Mouse (Mus musculus): ENCODE data around the gene Tm7sf3. TPM values are rescaled to one million over a fixed set of nuclear protein-coding genes. Genes with fewer than 3 reads are reported as not detected.

The Tm7sf3 gene
- polyA plus RNA-seq, 1 experiment from 2014 or later, result 58.7 TPM

GRCm38 (mm10) chr6:146641621-146642210 is 908 bp downstream of the Tm7sf3 start:
- no peak overlapping the region for H3K27ac ChIP-seq (ENCODE audit: low read depth, low read length)
- H3K4me2 ChIP-seq (replicated peaks; ENCODE audit: low read depth), result peak overlapping the region; percentile 79
- WGBS, result 65% methylated on average over 11 of the region's 11 CpGs
- no peak for ATAC-seq
- no peaks in the 10 kb centered on the region for H3K9me3 ChIP-seq (ENCODE audit: control insufficient read depth)
- H3K27me3 ChIP-seq (replicated peaks; ENCODE audit: control insufficient read depth, insufficient read depth, low read length), result no peaks in the 10 kb centered on the region
- H3K4me3 ChIP-seq (ENCODE audit: low read depth, low read length), result peak overlapping the region; percentile 76
- H3K9ac ChIP-seq (ENCODE audit: low read depth, low read length), result 0 out of 2 replicates have a peak overlapping the region, but pooled peaks have one; percentile 83
- no peaks in the 10 kb centered on the region for H3K36me3 ChIP-seq (ENCODE audit: control insufficient read depth, insufficient read depth)
- no peak for TF ChIP-seq CTCF (IDR thresholded peaks at IDR 0.05; ENCODE audit: low read depth)
- peaks cover 4% of the 10 kb centered on the region; the same call in 1 of the 2 replicates for H3K4me1 ChIP-seq (replicated peaks; ENCODE audit: control insufficient read depth, insufficient read depth, low read length)

- no peaks in the 10 kb centered on the region for H3K9me3 ChIP-seq (ENCODE audit: control insufficient read depth)
- H3K9ac ChIP-seq (ENCODE audit: low read depth, low read length), result no peak overlapping the region
- no peak for TF ChIP-seq CTCF (IDR thresholded peaks at IDR 0.05; ENCODE audit: low read depth)
- H3K27ac ChIP-seq (ENCODE audit: low read depth, low read length), result no peak overlapping the region
- 47% methylated on average over 6 of the region's 6 CpGs for WGBS
- H3K4me2 ChIP-seq (replicated peaks; ENCODE audit: low read depth), result 0 out of 2 replicates have a peak overlapping the region, but pooled peaks have one; percentile 9
- no peak overlapping the region for H3K4me3 ChIP-seq (ENCODE audit: low read depth, low read length)
- no peak for ATAC-seq
- peaks cover 4% of the 10 kb centered on the region; the same call in 1 of the 2 replicates for H3K4me1 ChIP-seq (replicated peaks; ENCODE audit: control insufficient read depth, insufficient read depth, low read length)
- no peaks in the 10 kb centered on the region for H3K27me3 ChIP-seq (replicated peaks; ENCODE audit: control insufficient read depth, insufficient read depth, low read length)
- no peaks in the 10 kb centered on the region for H3K36me3 ChIP-seq (ENCODE audit: control insufficient read depth, insufficient read depth)
Measured at GRCm38 (mm10) chr6:146640991-146641390, 1.6 kb downstream of the Tm7sf3 start.

- TF ChIP-seq CTCF (IDR thresholded peaks at IDR 0.05; ENCODE audit: low read depth), result no peak
- Histone ChIP-seq H3K36me3 (ENCODE audit: control insufficient read depth, insufficient read depth) (no peaks in the 10 kb centered on the region), H3K27ac (ENCODE audit: low read depth, low read length) (no peak overlapping the region), H3K4me3 (ENCODE audit: low read depth, low read length) (no peak overlapping the region), H3K4me2 (replicated peaks; ENCODE audit: low read depth) (no peak overlapping the region), H3K9ac (ENCODE audit: low read depth, low read length) (no peak overlapping the region), H3K9me3 (ENCODE audit: control insufficient read depth) (no peaks in the 10 kb centered on the region), H3K4me1 (replicated peaks; ENCODE audit: control insufficient read depth, insufficient read depth, low read length) (peaks cover 4% of the 10 kb centered on the region; the same call in 1 of the 2 replicates), H3K27me3 (replicated peaks; ENCODE audit: control insufficient read depth, insufficient read depth, low read length) (no peaks in the 10 kb centered on the region)
- 77% methylated on average over 7 of the region's 7 CpGs for WGBS
- ATAC-seq, result no peak
Measured at GRCm38 (mm10) chr6:146640068-146640965, 2.3 kb downstream of the Tm7sf3 start.

- Histone ChIP-seq H3K4me1 (replicated peaks; ENCODE audit: control insufficient read depth, insufficient read depth, low read length) (peaks cover 3% of the 10 kb centered on the region), H3K27me3 (replicated peaks; ENCODE audit: control insufficient read depth, insufficient read depth, low read length) (no peaks in the 10 kb centered on the region), H3K4me2 (replicated peaks; ENCODE audit: low read depth) (no peak overlapping the region), H3K36me3 (ENCODE audit: control insufficient read depth, insufficient read depth) (no peaks in the 10 kb centered on the region), H3K9me3 (ENCODE audit: control insufficient read depth) (no peaks in the 10 kb centered on the region), H3K4me3 (ENCODE audit: low read depth, low read length) (no peak overlapping the region), H3K9ac (ENCODE audit: low read depth, low read length) (no peak overlapping the region), H3K27ac (ENCODE audit: low read depth, low read length) (no peak overlapping the region)
- ATAC-seq, result no peak
- 88% methylated on average over 5 of the region's 5 CpGs for WGBS
- no peak for TF ChIP-seq CTCF (IDR thresholded peaks at IDR 0.05; ENCODE audit: low read depth)
Measured at GRCm38 (mm10) chr6:146636482-146636881, 6.1 kb downstream of the Tm7sf3 start.

- WGBS, result 62% methylated on average over 4 of the region's 4 CpGs
- Histone ChIP-seq H3K9me3 (ENCODE audit: control insufficient read depth) (no peaks in the 10 kb centered on the region), H3K4me1 (replicated peaks; ENCODE audit: control insufficient read depth, insufficient read depth, low read length) (peaks cover 3% of the 10 kb centered on the region), H3K4me3 (ENCODE audit: low read depth, low read length) (peak overlapping the region; percentile 91), H3K4me2 (replicated peaks; ENCODE audit: low read depth) (peak overlapping the region; percentile 82), H3K36me3 (ENCODE audit: control insufficient read depth, insufficient read depth) (no peaks in the 10 kb centered on the region), H3K9ac (ENCODE audit: low read depth, low read length) (peak overlapping the region; percentile 84; the same call in 1 of the 2 replicates), H3K27ac (ENCODE audit: low read depth, low read length) (peak overlapping the region; percentile 84; the same call in 1 of the 2 replicates), H3K27me3 (replicated peaks; ENCODE audit: control insufficient read depth, insufficient read depth, low read length) (no peaks in the 10 kb centered on the region)
- TF ChIP-seq CTCF (IDR thresholded peaks at IDR 0.05; ENCODE audit: low read depth), result no peak
- no peak for ATAC-seq
Measured at GRCm38 (mm10) chr6:146634759-146635606, 7.6 kb downstream of the Tm7sf3 start.

All from intestine, postnatal 0 days (tissue).